Mouse (Mus musculus): Measurements from ENCODE around the gene Gm13084.
"Not testable (repeated sequence)": the region's sequence is repeated elsewhere in the genome, so short reads cannot be mapped to it uniquely, and the experiment has no call there.

The Gm13084 gene

DNA sequence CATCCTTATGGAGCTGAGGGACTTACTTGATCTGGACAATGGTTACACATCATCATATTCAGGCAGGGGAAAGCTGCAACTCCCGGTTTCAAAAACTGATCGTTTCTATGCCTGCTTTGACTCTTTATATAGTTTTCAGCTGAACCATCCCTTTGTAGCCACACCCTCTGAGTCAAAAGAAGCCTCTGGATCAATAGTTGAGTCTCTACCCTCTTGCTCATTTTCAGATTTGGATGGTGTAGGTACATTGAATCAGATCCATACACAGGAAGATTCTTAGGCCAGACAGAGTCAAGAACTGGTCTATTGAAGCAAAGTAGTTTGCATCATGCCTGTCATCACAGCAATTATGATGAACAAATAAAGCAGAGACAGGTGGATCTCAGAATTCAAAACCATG lies at the start of gene Gm13084:
TSS of gene Gm13084 (minus strand) at position 101 of the 400 bp plus-strand sequence.
- no peak for DNase-seq (ENCODE audit: low read depth, low spot score)

DNA sequence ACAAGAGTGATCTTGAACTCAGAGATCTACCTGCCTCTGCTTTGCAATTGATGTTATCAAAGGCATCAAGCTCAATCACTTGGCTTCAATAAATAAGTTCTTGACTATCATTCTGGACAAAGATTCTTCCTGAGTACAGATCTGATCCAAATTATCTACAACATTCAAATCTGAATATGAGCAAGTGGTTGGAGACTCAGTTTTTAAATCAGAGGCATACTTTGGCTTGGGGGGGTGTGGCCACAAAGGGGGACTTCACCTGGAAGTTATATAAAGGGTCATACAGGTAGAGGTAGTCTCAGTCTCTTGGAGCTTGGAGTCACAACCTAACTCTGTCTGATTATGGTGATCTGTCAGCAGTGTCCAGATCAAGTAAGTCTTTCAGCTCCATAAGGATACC lies 30.3 kb upstream of the Gm13084 start, which contains the start of gene Gm13103:
TSS of gene Gm13103 (plus strand) at position 301 of the 400 bp plus-strand sequence.
- DNase-seq (ENCODE audit: low read depth, low spot score), result not testable (repeated sequence)

- DNase-seq (ENCODE audit: low read depth, low spot score), result not testable (repeated sequence)
Measured at GRCm38 (mm10) chr4:143789052-143789451, 26.8 kb downstream of the Gm13084 start, which contains the start of gene Gm13023. Gene Gm13023 (plus strand): TSS chr4:143789352.

Measured in brain, adult 2 months (tissue).